Mouse (Mus musculus) small intestine, adult 2 months (tissue): ENCODE measurements around the gene Lcp1. TPM values are rescaled to one million over a fixed set of nuclear protein-coding genes. Genes with fewer than 3 reads are reported as not detected.
"Not testable (repeated sequence)": the region's sequence is repeated elsewhere in the genome, so short reads cannot be mapped to it uniquely, and the experiment has no call there.

Experiments used
- H3K27ac ChIP-seq: fragments of 200-500 bp; 2 replicates; pipeline ENCODE4 v1.5.1; 2012; ENCODE audit warnings: low read depth, low read length, control low read depth, inconsistent platforms; ENCODE audit not compliant: insufficient read depth
- H3K27me3 ChIP-seq: fragments of 200-500 bp; 2 replicates; pipeline ENCODE4 v1.6.1; 2012; ENCODE audit warnings: mild to moderate bottlenecking, moderate library complexity, low read length, inconsistent platforms; ENCODE audit not compliant: control insufficient read depth, insufficient read depth
- H3K36me3 ChIP-seq: fragments of 200-500 bp; 2 replicates; pipeline ENCODE4 v1.6.1; 2012; ENCODE audit warnings: mild to moderate bottlenecking, low read length, control low read depth, inconsistent platforms; ENCODE audit not compliant: control insufficient read depth, insufficient read depth
- H3K4me1 ChIP-seq: fragments of 200-500 bp; 2 replicates; pipeline ENCODE4 v1.6.1; 2012; ENCODE audit warnings: low read length, inconsistent platforms, mixed read lengths; ENCODE audit not compliant: control insufficient read depth, insufficient read depth, insufficient read length
- H3K4me3 ChIP-seq: fragments of 200-500 bp; 2 replicates; pipeline ENCODE4 v1.5.1; 2012; ENCODE audit warnings: low read depth, mild to moderate bottlenecking, control low read depth, inconsistent platforms, low read length, moderate library complexity
- CTCF ChIP-seq: fragments of 200-500 bp; IDR thresholded peaks from 2 replicates; pipeline ENCODE4 v1.5.1; 2012; ENCODE audit warnings: low read depth, mild to moderate bottlenecking, control low read depth, inconsistent platforms, low read length, moderate library complexity, mixed read lengths; ENCODE audit not compliant: insufficient replicate concordance, insufficient read length; ENCODE audit errors: extremely low read depth
- POLR2A ChIP-seq: fragments of 200-500 bp; IDR thresholded peaks from 2 replicates; pipeline ENCODE4 v1.6.1; 2012; ENCODE audit warnings: low read depth, mild to moderate bottlenecking, control low read depth, inconsistent platforms, low read length, moderate library complexity
- WGBS: fragments of 180-500 bp; shearing (Covaris S2); methylation state at CpG from one replicate; pipeline ENCODE4 v1.1.7; 2018; 5-methylcytosine and 5-hydroxymethylcytosine counted together
- polyA plus RNA-seq: library from polyadenylated mRNA; depleted of rRNA; stranded (reverse); fragments of >200 nt; gene quantifications from 2 replicates; pipeline ENCODE4 v1.2.3, GENCODE M21; 2012

Gene Lcp1
- polyA plus RNA-seq, 1 experiment, result 5.6 TPM

- Histone ChIP-seq H3K27ac (no peak overlapping the region), H3K4me1 (no peaks in the 10 kb centered on the region; the same call in 1 of the 2 replicates), H3K27me3 (no peaks in the 10 kb centered on the region), H3K4me3 (no peak overlapping the region), H3K36me3 (no peaks in the 10 kb centered on the region)
- no peak for TF ChIP-seq POLR2A
- TF ChIP-seq CTCF, result no peak
- 82% methylated on average over 2 of the region's 2 CpGs for WGBS
Observed at GRCm38 (mm10) chr14:75139225-75139624, 8.3 kb downstream of the Lcp1 start.

- H3K27me3 ChIP-seq, H3K4me3 ChIP-seq, H3K36me3 ChIP-seq, H3K27ac ChIP-seq, H3K4me1 ChIP-seq: not testable (repeated sequence)
- 72% methylated on average over 2 of the region's 2 CpGs for WGBS
Observed at GRCm38 (mm10) chr14:75147706-75148105, 16.8 kb downstream of the Lcp1 start.

- no peaks in the 10 kb centered on the region for H3K36me3 ChIP-seq
- no peak for TF ChIP-seq POLR2A
- TF ChIP-seq CTCF, result no peak
- H3K27me3 ChIP-seq, result no peaks in the 10 kb centered on the region
- no peak overlapping the region for H3K4me3 ChIP-seq
- H3K27ac ChIP-seq, result no peak overlapping the region
- H3K4me1 ChIP-seq, result no peaks in the 10 kb centered on the region
- 57% methylated on average over 9 of the region's 9 CpGs for WGBS
Observed at GRCm38 (mm10) chr14:75148229-75148628, 17.3 kb downstream of the Lcp1 start.

GRCm38 (mm10) chr14:75150653-75151052 lies 19.8 kb downstream of the Lcp1 start:
- WGBS, result 25% methylated on average over 2 of the region's 2 CpGs
- Histone ChIP-seq H3K4me1 (no peaks in the 10 kb centered on the region), H3K27ac (no peak overlapping the region)

GRCm38 (mm10) chr14:75151146-75151545 lies 20.2 kb downstream of the Lcp1 start:
- Histone ChIP-seq H3K4me3 (no peak overlapping the region), H3K27me3 (no peaks in the 10 kb centered on the region), H3K4me1 (no peaks in the 10 kb centered on the region), H3K36me3 (no peaks in the 10 kb centered on the region), H3K27ac (no peak overlapping the region)
- WGBS, result 73% methylated on average over 3 of the region's 3 CpGs
- TF ChIP-seq POLR2A (no peak), CTCF (no peak)

More at GRCm38 (mm10) chr14:75150653-75151052, 19.8 kb downstream of the Lcp1 start:
- H3K36me3 ChIP-seq, result no peaks in the 10 kb centered on the region
- H3K4me3 ChIP-seq, result no peak overlapping the region
- TF ChIP-seq POLR2A (no peak), CTCF (no peak)
- no peaks in the 10 kb centered on the region for H3K27me3 ChIP-seq

GRCm38 (mm10) chr14:75154481-75154880 lies 23.6 kb downstream of the Lcp1 start:
- Histone ChIP-seq H3K36me3 (no peaks in the 10 kb centered on the region), H3K4me3 (no peak overlapping the region), H3K27ac (no peak overlapping the region), H3K4me1 (no peaks in the 10 kb centered on the region), H3K27me3 (no peaks in the 10 kb centered on the region)
- 35% methylated on average over 8 of the region's 8 CpGs for WGBS
- TF ChIP-seq POLR2A (no peak), CTCF (no peak)

GRCm38 (mm10) chr14:75159375-75159774 lies 28.5 kb downstream of the Lcp1 start:
- Histone ChIP-seq H3K4me1 (no peaks in the 10 kb centered on the region), H3K27me3 (no peaks in the 10 kb centered on the region), H3K36me3 (no peaks in the 10 kb centered on the region), H3K27ac (no peak overlapping the region), H3K4me3 (no peak overlapping the region)
- TF ChIP-seq POLR2A (no peak), CTCF (no peak)
- WGBS, result 82% methylated on average over 2 of the region's 2 CpGs

- Histone ChIP-seq H3K4me3 (no peak overlapping the region), H3K36me3 (no peaks in the 10 kb centered on the region), H3K27me3 (no peaks in the 10 kb centered on the region), H3K27ac (no peak overlapping the region), H3K4me1 (peaks cover 2% of the 10 kb centered on the region; the same call in 1 of the 2 replicates)
- TF ChIP-seq CTCF (no peak), POLR2A (no peak)
- WGBS, result 88% methylated on average over 8 of the region's 8 CpGs
Observed at GRCm38 (mm10) chr14:75163866-75164265, 33.0 kb downstream of the Lcp1 start.
